Mouse (Mus musculus): ENCODE data around the gene Slc25a39. TPM values are rescaled to one million over a fixed set of nuclear protein-coding genes. Genes with fewer than 3 reads are reported as not detected.
A peak's percentile ranks its signal among the peaks of the same experiment; 100 is the strongest.
"Not testable (repeated sequence)": the region's sequence is repeated elsewhere in the genome, so short reads cannot be mapped to it uniquely, and the experiment has no call there.

The Slc25a39 gene
- total and polyA plus RNA-seq, 2 experiments from 2014 or later: 176 to 194 TPM

DNA sequence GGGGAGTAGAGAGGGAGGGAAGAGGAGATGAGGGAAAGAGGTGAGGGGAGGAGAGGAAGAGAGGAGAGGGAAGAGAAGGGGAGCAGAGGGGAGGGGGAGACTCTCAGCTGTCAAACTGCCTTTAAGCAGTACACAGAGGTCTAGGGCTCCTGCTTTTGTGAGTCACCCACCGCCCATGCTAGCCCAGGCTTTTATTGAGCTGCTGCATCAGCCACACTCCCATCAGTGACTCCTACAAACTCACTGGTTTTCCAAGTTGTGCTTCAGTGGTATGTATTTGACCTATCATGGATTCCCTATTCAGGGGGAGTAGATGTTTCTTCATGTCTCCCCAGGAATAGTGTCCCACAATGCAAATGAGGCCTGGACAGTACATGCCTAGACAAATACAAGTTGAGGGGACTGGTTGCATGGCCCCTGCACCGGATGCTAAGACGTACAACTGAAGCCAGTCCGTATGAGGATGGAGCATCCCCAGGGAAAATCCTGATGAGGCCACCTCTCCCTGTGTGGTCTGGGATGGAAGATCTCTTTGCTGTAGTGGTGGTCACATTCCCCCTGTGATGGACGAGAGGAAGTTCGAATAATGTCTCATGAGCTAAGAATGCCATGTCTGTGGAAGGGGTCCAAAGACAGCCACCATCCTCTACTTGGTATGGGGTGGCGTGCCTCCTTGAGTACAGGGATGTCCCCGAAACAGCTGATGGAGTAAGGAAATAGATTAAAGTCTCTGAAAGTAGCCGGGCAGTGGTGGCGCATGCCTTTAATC, 7.5 kb upstream of the Slc25a39 start:
- TF ChIP-seq CTCF (IDR thresholded peaks at IDR 0.05; ENCODE audit: low read depth): no peak
- Histone ChIP-seq H3K4me2 (ENCODE audit: low read depth, low read length) (no peak overlapping the region), H3K9ac (replicated peaks; ENCODE audit: low read length) (no peak overlapping the region), H3K4me3 (ENCODE audit: low read length) (no peak overlapping the region), H3K27ac (no peak overlapping the region), H3K36me3 (ENCODE audit: insufficient read depth, low read length) (no peaks in the 10 kb centered on the region), H3K9me3 (ENCODE audit: low read length) (no peaks in the 10 kb centered on the region), H3K27me3 (ENCODE audit: insufficient read depth, low read length) (no peaks in the 10 kb centered on the region), H3K4me1 (ENCODE audit: insufficient read depth, low read length) (no peaks in the 10 kb centered on the region)
- 75% methylated on average over 10 of the region's 10 CpGs for WGBS
- ATAC-seq: no peak
- DNase-seq (ENCODE audit: low spot score): no peak

DNA sequence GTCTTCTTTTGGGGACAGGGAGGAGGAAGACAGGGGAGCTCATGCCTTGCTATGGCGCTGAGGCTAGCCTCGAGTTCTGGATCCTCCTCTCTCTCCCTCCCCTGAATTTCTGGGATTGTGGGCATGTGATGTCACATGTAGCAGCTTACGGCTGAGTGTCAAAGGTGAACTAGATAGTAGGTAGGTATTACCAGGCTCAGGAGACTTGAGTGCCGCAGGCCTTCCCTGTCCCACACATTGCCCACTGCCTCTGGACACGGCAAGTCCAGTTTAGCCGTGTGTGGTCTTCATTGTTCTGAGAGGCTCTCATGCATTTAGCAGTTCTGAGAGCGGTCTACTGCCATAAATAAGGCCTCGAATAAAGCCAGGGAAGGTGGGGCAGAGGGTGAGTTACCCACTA, 5.3 kb upstream of the Slc25a39 start:
- Histone ChIP-seq H3K27me3 (ENCODE audit: insufficient read depth, low read length) (no peaks in the 10 kb centered on the region), H3K4me1 (ENCODE audit: insufficient read depth, low read length) (no peaks in the 10 kb centered on the region), H3K9ac (replicated peaks; ENCODE audit: low read length) (no peak overlapping the region), H3K9me3 (ENCODE audit: low read length) (no peaks in the 10 kb centered on the region), H3K36me3 (ENCODE audit: insufficient read depth, low read length) (no peaks in the 10 kb centered on the region), H3K4me2 (ENCODE audit: low read depth, low read length) (no peak overlapping the region), H3K4me3 (ENCODE audit: low read length) (no peak overlapping the region), H3K27ac (no peak overlapping the region)
- DNase-seq (ENCODE audit: low spot score) (no peak), ATAC-seq (no peak)
- WGBS: 72% methylated on average over 8 of the region's 8 CpGs
- TF ChIP-seq CTCF (IDR thresholded peaks at IDR 0.05; ENCODE audit: low read depth): no peak

- ATAC-seq (no peak), DNase-seq (ENCODE audit: low spot score) (peak; percentile 95)
- Histone ChIP-seq H3K27me3 (ENCODE audit: insufficient read depth, low read length) (no peaks in the 10 kb centered on the region), H3K9ac (replicated peaks; ENCODE audit: low read length) (no peak overlapping the region), H3K27ac (no peak overlapping the region), H3K4me1 (ENCODE audit: insufficient read depth, low read length) (peaks cover 6% of the 10 kb centered on the region; the same call in 1 of the 2 replicates), H3K4me3 (ENCODE audit: low read length) (no peak overlapping the region), H3K36me3 (ENCODE audit: insufficient read depth, low read length) (no peaks in the 10 kb centered on the region), H3K9me3 (ENCODE audit: low read length) (no peaks in the 10 kb centered on the region), H3K4me2 (ENCODE audit: low read depth, low read length) (no peak overlapping the region)
- 5% methylated on average over 11 of the region's 11 CpGs for WGBS
- peak; percentile 94 for TF ChIP-seq CTCF (IDR thresholded peaks at IDR 0.05; ENCODE audit: low read depth)
These were observed 4.0 kb upstream of the Slc25a39 start for GRCm38 (mm10) chr11:102411704-102412103.

DNA sequence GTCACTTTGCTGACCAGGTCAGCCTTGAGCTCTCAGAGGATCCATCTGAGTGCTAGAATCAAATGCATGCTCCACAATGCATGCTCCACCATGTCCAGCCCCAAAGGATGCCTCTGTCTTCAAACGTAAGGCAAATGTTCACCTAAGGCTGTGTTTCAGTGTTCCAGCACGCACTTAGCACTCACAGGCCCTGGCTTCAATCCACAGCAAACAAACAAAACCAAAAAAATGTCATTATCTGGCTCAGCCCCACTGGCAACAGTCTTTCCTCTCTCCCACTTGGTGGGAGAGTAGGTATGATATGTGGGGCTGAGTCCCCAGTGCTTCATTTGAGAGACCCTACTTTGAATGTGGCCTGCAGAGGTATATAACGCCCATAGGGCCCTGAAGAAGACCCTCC, 3.3 kb upstream of the Slc25a39 start:
- Histone ChIP-seq H3K4me1 (ENCODE audit: insufficient read depth, low read length) (peaks cover 12% of the 10 kb centered on the region; the same call in 1 of the 2 replicates), H3K4me3 (ENCODE audit: low read length) (no peak overlapping the region), H3K9ac (replicated peaks; ENCODE audit: low read length) (no peak overlapping the region), H3K27ac (no peak overlapping the region), H3K4me2 (ENCODE audit: low read depth, low read length) (no peak overlapping the region), H3K27me3 (ENCODE audit: insufficient read depth, low read length) (no peaks in the 10 kb centered on the region), H3K9me3 (ENCODE audit: low read length) (no peaks in the 10 kb centered on the region), H3K36me3 (ENCODE audit: insufficient read depth, low read length) (no peaks in the 10 kb centered on the region)
- no peak for DNase-seq (ENCODE audit: low spot score)
- ATAC-seq: no peak
- 81% methylated on average over 3 of the region's 3 CpGs for WGBS
- no peak for TF ChIP-seq CTCF (IDR thresholded peaks at IDR 0.05; ENCODE audit: low read depth)

GRCm38 (mm10) chr11:102410345-102410744, 2.6 kb upstream of the Slc25a39 start:
- H3K27ac ChIP-seq; ATAC-seq; H3K9ac ChIP-seq (replicated peaks; ENCODE audit: low read length); DNase-seq (ENCODE audit: low spot score); H3K9me3 ChIP-seq (ENCODE audit: low read length); H3K4me3 ChIP-seq (ENCODE audit: low read length); H3K27me3 ChIP-seq (ENCODE audit: insufficient read depth, low read length); H3K4me2 ChIP-seq (ENCODE audit: low read depth, low read length); H3K36me3 ChIP-seq (ENCODE audit: insufficient read depth, low read length): not testable (repeated sequence)
- peaks cover 17% of the 10 kb centered on the region for H3K4me1 ChIP-seq (ENCODE audit: insufficient read depth, low read length)
- WGBS: 90% methylated on average over 3 of the region's 3 CpGs

DNA sequence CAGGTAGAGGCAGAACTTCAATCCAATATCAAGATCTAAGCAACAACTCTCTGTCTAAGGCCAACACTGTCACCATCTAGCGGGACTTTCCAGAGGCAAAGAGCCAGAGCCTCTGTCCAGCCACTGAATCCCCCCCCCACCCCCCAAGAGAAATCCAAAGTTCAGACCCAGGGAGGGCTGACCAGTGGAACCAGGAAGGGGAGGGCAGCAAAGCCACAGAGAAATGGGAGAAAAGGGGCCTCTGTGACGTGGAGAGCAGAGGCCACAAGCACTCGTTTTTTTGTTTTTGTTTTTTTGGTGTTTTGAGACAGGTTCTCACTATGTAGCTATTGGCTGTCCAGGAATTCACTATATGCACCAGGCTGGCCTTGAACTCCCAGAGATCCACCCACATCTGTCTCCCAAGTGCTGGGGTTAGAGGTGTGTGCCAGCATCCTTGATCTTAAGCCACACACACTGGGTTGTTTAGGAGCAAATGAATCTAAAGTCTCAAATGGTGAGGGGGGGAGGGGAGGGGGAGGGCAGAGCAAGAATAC, 2.1 kb upstream of the Slc25a39 start:
- DNase-seq (ENCODE audit: low spot score) (no peak), ATAC-seq (no peak)
- Histone ChIP-seq H3K27ac (no peak overlapping the region), H3K4me3 (ENCODE audit: low read length) (no peak overlapping the region), H3K9me3 (ENCODE audit: low read length) (no peaks in the 10 kb centered on the region), H3K4me1 (ENCODE audit: insufficient read depth, low read length) (peaks cover 17% of the 10 kb centered on the region), H3K27me3 (ENCODE audit: insufficient read depth, low read length) (no peaks in the 10 kb centered on the region), H3K9ac (replicated peaks; ENCODE audit: low read length) (no peak overlapping the region), H3K36me3 (ENCODE audit: insufficient read depth, low read length) (no peaks in the 10 kb centered on the region), H3K4me2 (ENCODE audit: low read depth, low read length) (no peak overlapping the region)
- WGBS: 73% methylated on average over 3 of the region's 3 CpGs
- TF ChIP-seq CTCF (IDR thresholded peaks at IDR 0.05; ENCODE audit: low read depth): no peak

Measured in hindbrain, postnatal 0 days (tissue).